Mouse (Mus musculus) megakaryocyte, embryonic 14.5 days (primary cell): ENCODE results near the gene Hmgcs1.

Experiments used
- FLI1 ChIP-seq: IDR thresholded peaks from 2 replicates; pipeline ENCODE4 v1.6.1; 2012; ENCODE audit warnings: low read length, inconsistent platforms, mixed read lengths
- GATA1 ChIP-seq: IDR thresholded peaks from 3 replicates; pipeline ENCODE4 v1.6.1; 2012; ENCODE audit warnings: mixed read lengths, low read length, inconsistent platforms, borderline replicate concordance

DNA sequence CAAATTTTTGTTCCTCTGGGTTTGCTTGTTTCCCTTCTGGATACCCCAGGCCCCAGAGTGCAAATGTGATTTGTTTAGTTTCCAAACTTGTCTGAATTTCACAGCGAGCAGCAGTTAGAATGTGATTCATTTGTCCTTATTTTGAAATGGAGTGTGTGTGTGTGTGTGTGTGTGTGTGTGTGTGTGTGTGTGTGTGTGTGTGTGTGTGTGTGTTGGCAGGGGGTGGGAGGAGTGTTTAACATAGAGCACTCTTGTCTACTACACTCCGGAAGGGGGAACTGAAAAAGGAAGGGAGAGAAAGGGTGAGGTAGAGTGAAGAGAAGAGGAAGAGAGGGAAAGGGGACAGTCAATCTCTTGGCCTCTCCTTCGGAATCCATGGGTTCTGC lies 64.4 kb downstream of the Hmgcs1 start:
- TF ChIP-seq GATA1 (no peak), FLI1 (no peak)
